Mouse (Mus musculus): ENCODE results near the gene Fig4. TPM values are rescaled to one million over a fixed set of nuclear protein-coding genes. Genes with fewer than 3 reads are reported as not detected.

Gene Fig4
- polyA plus RNA-seq, 1 experiment: 17.1 TPM

DNA sequence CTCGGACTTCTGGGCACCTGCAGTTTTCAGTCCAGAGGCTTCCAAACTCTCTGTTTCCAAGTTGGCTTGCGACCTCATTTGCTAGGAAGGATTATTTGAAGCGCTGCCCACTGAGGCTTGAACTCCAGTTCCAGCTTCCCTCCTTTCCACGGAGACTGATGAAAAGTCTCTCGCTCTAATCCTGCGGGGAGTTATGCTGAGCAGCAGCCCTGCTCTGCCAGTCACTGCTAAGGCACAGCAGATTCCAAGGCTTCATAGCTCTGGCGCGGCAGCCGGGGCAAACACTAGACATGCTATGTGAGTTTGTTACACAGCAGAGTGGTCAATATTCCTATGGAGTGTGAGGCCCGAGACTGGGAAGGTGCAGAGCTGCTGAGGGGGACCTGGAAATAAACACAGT is 152.0 kb downstream of the Fig4 start:
- H3K27me3 ChIP-seq (ENCODE audit: control insufficient read depth, insufficient read depth, low read length): no peaks in the 10 kb centered on the region
- no peak overlapping the region for H3K4me3 ChIP-seq (ENCODE audit: control insufficient read depth, insufficient read depth, low read length)
- no peak for TF ChIP-seq POLR2A (IDR thresholded peaks at IDR 0.05; ENCODE audit: control insufficient read depth, extremely low read depth, insufficient read depth, low read length, poor library complexity)
- no peak for TF ChIP-seq CTCF (IDR thresholded peaks at IDR 0.05; ENCODE audit: borderline replicate concordance, control insufficient read depth, extremely low read depth, insufficient read depth, low read length, poor library complexity)
- H3K27ac ChIP-seq (ENCODE audit: control insufficient read depth, insufficient read depth, low read length): no peak overlapping the region
- no peaks in the 10 kb centered on the region for H3K36me3 ChIP-seq (ENCODE audit: control insufficient read depth, insufficient read depth, low read length)
- no peaks in the 10 kb centered on the region for H3K4me1 ChIP-seq (replicated peaks; ENCODE audit: control insufficient read depth, insufficient read depth, low read length)
- DNase-seq: no peak
- 83% methylated on average over 10 of the region's 10 CpGs for WGBS

- WGBS: 79% methylated on average over 2 of the region's 2 CpGs
- Histone ChIP-seq H3K4me3 (ENCODE audit: control insufficient read depth, insufficient read depth, low read length) (no peak overlapping the region), H3K4me1 (replicated peaks; ENCODE audit: control insufficient read depth, insufficient read depth, low read length) (no peaks in the 10 kb centered on the region), H3K27ac (ENCODE audit: control insufficient read depth, insufficient read depth, low read length) (no peak overlapping the region), H3K27me3 (ENCODE audit: control insufficient read depth, insufficient read depth, low read length) (no peaks in the 10 kb centered on the region), H3K36me3 (ENCODE audit: control insufficient read depth, insufficient read depth, low read length) (no peaks in the 10 kb centered on the region)
- TF ChIP-seq POLR2A (IDR thresholded peaks at IDR 0.05; ENCODE audit: control insufficient read depth, extremely low read depth, insufficient read depth, low read length, poor library complexity) (no peak), CTCF (IDR thresholded peaks at IDR 0.05; ENCODE audit: borderline replicate concordance, control insufficient read depth, extremely low read depth, insufficient read depth, low read length, poor library complexity) (no peak)
- no peak for DNase-seq
Measured at GRCm38 (mm10) chr10:41150496-41150895, 152.6 kb downstream of the Fig4 start.

DNA sequence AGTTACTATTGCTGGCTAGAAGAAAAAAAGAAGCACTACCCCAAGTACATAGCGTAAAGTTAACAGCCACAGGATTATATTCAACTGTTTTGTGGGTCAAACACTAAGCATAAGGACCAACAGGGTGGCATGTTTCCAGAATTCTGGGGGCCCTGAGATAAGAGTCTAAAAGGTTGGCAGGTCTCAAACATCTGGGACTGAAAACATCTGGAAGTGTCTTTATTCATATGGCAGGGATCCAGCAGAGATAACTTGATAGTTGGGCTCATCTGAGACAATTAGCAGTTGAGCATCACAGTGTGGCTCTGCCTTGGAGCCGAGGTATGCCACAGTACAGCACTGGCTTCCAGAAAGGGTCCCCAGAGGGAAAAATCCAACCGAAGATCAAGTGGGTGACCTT is 153.8 kb downstream of the Fig4 start:
- Histone ChIP-seq H3K4me3 (ENCODE audit: control insufficient read depth, insufficient read depth, low read length) (no peak overlapping the region), H3K4me1 (replicated peaks; ENCODE audit: control insufficient read depth, insufficient read depth, low read length) (no peaks in the 10 kb centered on the region), H3K27ac (ENCODE audit: control insufficient read depth, insufficient read depth, low read length) (no peak overlapping the region), H3K27me3 (ENCODE audit: control insufficient read depth, insufficient read depth, low read length) (no peaks in the 10 kb centered on the region), H3K36me3 (ENCODE audit: control insufficient read depth, insufficient read depth, low read length) (no peaks in the 10 kb centered on the region)
- no peak for DNase-seq
- TF ChIP-seq CTCF (IDR thresholded peaks at IDR 0.05; ENCODE audit: borderline replicate concordance, control insufficient read depth, extremely low read depth, insufficient read depth, low read length, poor library complexity) (no peak), POLR2A (IDR thresholded peaks at IDR 0.05; ENCODE audit: control insufficient read depth, extremely low read depth, insufficient read depth, low read length, poor library complexity) (no peak)
- 85% methylated on average over 3 of the region's 3 CpGs for WGBS

DNA sequence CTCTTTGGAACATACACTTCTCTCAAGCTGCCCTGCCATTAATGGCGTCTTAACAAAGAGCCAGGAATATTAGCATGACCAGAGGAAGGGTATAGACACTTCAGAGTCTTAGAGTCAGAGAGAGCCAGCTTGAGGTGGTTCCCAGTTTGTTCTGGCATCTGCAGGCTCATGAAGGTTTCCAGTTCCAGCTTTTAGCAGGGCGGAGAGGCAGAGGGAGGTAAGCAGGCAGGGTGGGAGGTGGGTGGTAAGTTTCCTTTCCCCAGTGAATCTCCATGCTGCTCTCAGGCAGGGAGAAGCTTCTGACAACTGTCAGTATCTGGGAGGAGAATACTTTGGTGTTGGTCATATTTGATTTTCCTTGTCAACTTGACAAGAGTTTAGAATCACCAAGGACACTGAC is 156.9 kb downstream of the Fig4 start:
- TF ChIP-seq POLR2A (IDR thresholded peaks at IDR 0.05; ENCODE audit: control insufficient read depth, extremely low read depth, insufficient read depth, low read length, poor library complexity) (no peak), CTCF (IDR thresholded peaks at IDR 0.05; ENCODE audit: borderline replicate concordance, control insufficient read depth, extremely low read depth, insufficient read depth, low read length, poor library complexity) (no peak)

More for the DNA sequence above, 156.9 kb downstream of the Fig4 start:
- no peak overlapping the region for H3K27ac ChIP-seq (ENCODE audit: control insufficient read depth, insufficient read depth, low read length)
- 84% methylated on average over 2 of the region's 2 CpGs for WGBS
- DNase-seq: no peak
- H3K4me1 ChIP-seq (replicated peaks; ENCODE audit: control insufficient read depth, insufficient read depth, low read length): no peaks in the 10 kb centered on the region
- H3K27me3 ChIP-seq (ENCODE audit: control insufficient read depth, insufficient read depth, low read length): no peaks in the 10 kb centered on the region
- no peak overlapping the region for H3K4me3 ChIP-seq (ENCODE audit: control insufficient read depth, insufficient read depth, low read length)
- H3K36me3 ChIP-seq (ENCODE audit: control insufficient read depth, insufficient read depth, low read length): no peaks in the 10 kb centered on the region

Other genes with a start within 250 kb of the Fig4 start
- 0.10 TPM in 1 of 2 replicates, not detected in the other for gene Gpr6, start 231.0 kb downstream of the Fig4 start, polyA plus RNA-seq (2012; rRNA removed)
- 0.04 TPM in 1 of 2 replicates, not detected in the other for gene Ak9, start 720 bp upstream of the Fig4 start, polyA plus RNA-seq (2012; rRNA removed)
- 31.4 and 31.6 TPM in 2 replicates for gene Zbtb24, start 147.1 kb upstream of the Fig4 start, polyA plus RNA-seq (2012; rRNA removed)
- 232 and 249 TPM in 2 replicates for gene Mical1, start 173.1 kb upstream of the Fig4 start, polyA plus RNA-seq (2012; rRNA removed)
- gene Smpd2, start 187.1 kb upstream of the Fig4 start, polyA plus RNA-seq (2012; rRNA removed): 134 and 141 TPM in 2 replicates
- gene Ppil6, start 187.2 kb upstream of the Fig4 start, polyA plus RNA-seq (2012; rRNA removed): 0.15 and 0.20 TPM in 2 replicates
- gene Cd164, start 216.2 kb upstream of the Fig4 start, polyA plus RNA-seq (2012; rRNA removed): 223 and 238 TPM in 2 replicates